Comparison of ENCODE assay signal across 9 mouse cellular contexts in genomic region chr2:69612237-69612636, GRCm38 (mm10). TPM values are rescaled to one million over a fixed set of nuclear protein-coding genes. Genes with fewer than 3 reads are reported as not detected.
DNase-seq lines count a peak whose midpoint lies in the region; ATAC-seq lines count a peak whose summit lies in the region.
"Had no signal": no experiment of that assay in that cellular context is flagged by ENCODE, and none has a peak within 500 bp of the region (broad histone marks: within the 10 kb centered on the region; RNA-seq: fewer than 3 reads in every experiment).

No protein-coding gene starts in this region.

- no peak overlapping the region for H3K27ac ChIP-seq in stomach, embryonic 14.5 days (ENCODE audit: low read length)

- WGBS in stomach, embryonic 14.5 days: 9% methylated on average over 10 of the region's 10 CpGs

- peak; percentile 35 for DNase-seq in kidney, adult 9 months
- no peak for DNase-seq in kidney, adult 18-20 months
- DNase-seq in embryo, embryonic 9.5 days (ENCODE audit: extremely low spot score): peak; percentile 54
- peak; percentile 54 for DNase-seq in kidney, postnatal 14 days
- no peak for DNase-seq in spleen, adult 18-20 months
- no peak for DNase-seq in frontal cortex, postnatal 36 days (ENCODE audit: low spot score in 2 of 2)
- DNase-seq: layer of hippocampus, adult 9-11 months; lung, postnatal 4 days had no signal

- H3K4me3 ChIP-seq in stomach, embryonic 14.5 days (ENCODE audit: low read depth, low read length): no peak overlapping the region

- no peaks in the 10 kb centered on the region for H3K36me3 ChIP-seq in stomach, embryonic 14.5 days (ENCODE audit: control insufficient read depth, insufficient read depth, low read length)

- no peak overlapping the region for H3K9ac ChIP-seq in stomach, embryonic 14.5 days (replicated peaks; ENCODE audit: low read depth, low read length)

- 0 out of 2 replicates have a peak overlapping the region, but pooled peaks have one; percentile 23 for H3K4me2 ChIP-seq in stomach, embryonic 14.5 days (replicated peaks; ENCODE audit: low read depth, low read length)

- no peaks in the 10 kb centered on the region for H3K27me3 ChIP-seq in stomach, embryonic 14.5 days (ENCODE audit: control insufficient read depth, insufficient read depth, low read length)

- H3K4me1 ChIP-seq in stomach, embryonic 14.5 days (ENCODE audit: control insufficient read depth, insufficient read depth, low read length): no peaks in the 10 kb centered on the region

- ATAC-seq in stomach, embryonic 14.5 days (ENCODE audit: insufficient number of reproducible peaks, insufficient read depth, low FRiP score, low read depth): 0 out of 2 replicates have a peak, but pooled peaks have one; percentile 65

- H3K9me3 ChIP-seq in stomach, embryonic 14.5 days (ENCODE audit: control insufficient read depth, low read depth, low read length): no peaks in the 10 kb centered on the region

RNA-seq across cellular contexts. Expression of gene Lrp2, which starts 26.4 kb away (rescaled TPM):
- 0.84 and 1.00 TPM in 2 replicates for polyA plus RNA-seq in stomach, embryonic 14.5 days (2014; fragmentation: Nextera tagmentation; extraction: Ambion mirVana)

RNA-seq across cellular contexts. Expression of gene Bbs5, which starts 34.7 kb away (rescaled TPM):
- polyA plus RNA-seq in stomach, embryonic 14.5 days (2014; fragmentation: Nextera tagmentation; extraction: Ambion mirVana): 16.3 and 19.9 TPM in 2 replicates

RNA-seq across cellular contexts. Expression of gene Klhl41, which starts 57.7 kb away (rescaled TPM):
- 0.51 and 0.52 TPM in 2 replicates for polyA plus RNA-seq in stomach, embryonic 14.5 days (2014; fragmentation: Nextera tagmentation; extraction: Ambion mirVana)

Comparison
In these comparisons a context has a peak if more than half of its experiments do, and no peak if none do; other contexts are left out.
1. DNase-seq: peak in kidney, adult 9 months (single experiment), embryo, embryonic 9.5 days (single experiment) and kidney, postnatal 14 days (single experiment); none in kidney, adult 18-20 months (single experiment), spleen, adult 18-20 months (0 of 2) and frontal cortex, postnatal 36 days (0 of 2).